ENCODE assay signal across 9 mouse cellular contexts in the genomic region with DNA sequence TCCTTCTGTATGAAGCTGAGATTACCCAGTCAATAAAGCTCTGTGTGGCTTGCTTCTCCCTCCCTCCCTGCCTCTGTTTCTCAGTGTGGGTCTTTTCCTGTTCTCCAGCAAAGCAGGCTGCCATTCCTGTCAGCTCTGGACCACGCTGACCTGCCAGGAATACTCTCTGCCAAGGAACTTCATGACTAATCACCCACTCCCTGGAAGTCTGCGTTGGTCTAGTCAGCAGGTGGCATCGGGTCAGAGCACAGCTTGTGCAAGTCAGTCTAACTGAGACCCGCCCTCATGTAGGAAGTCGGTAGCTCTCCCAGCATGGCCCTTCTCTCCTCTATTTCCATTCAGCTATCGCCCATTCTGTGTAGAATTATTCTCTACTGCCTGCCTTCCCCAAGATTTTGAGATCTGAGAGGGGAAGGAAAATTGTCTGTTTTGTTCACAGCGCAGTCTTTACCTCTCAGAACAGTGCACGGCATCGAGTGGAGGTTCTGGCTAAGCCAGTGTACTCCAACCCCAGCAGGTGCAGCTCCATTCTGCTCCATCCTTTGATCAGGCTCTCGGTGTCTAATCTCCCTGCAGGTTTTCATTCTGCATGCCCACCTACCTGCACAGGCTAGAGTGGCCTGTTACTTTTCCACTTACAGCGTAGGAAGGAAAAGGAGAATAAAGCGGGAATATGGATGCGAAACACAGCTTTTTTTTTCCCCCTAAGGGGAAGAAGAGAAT.
A peak's percentile ranks its signal among the peaks of the same experiment; 100 is the strongest.
DNase-seq lines count a peak whose midpoint lies in the region; ATAC-seq and TF ChIP-seq lines count a peak whose summit lies in the region.
"Had no signal": no experiment of that assay in that cellular context is flagged by ENCODE, and none has a peak within 500 bp of the region (broad histone marks: within the 10 kb centered on the region; RNA-seq: fewer than 3 reads in every experiment).

No protein-coding gene starts in this region.

- DNase-seq in hindbrain, embryonic 14.5 days (ENCODE audit: low spot score), result no peak
- peak; percentile 48 for DNase-seq in adipocyte (ENCODE audit: low spot score)
- DNase-seq in cerebellum, postnatal 14 days, result peak; percentile 47 to 65
- peak; percentile 77 to 80 for DNase-seq in kidney, postnatal 36 days
- DNase-seq in retina, embryonic 14.5 days (ENCODE audit: low spot score), result no peak
- no peak for DNase-seq in left cerebral cortex, adult 2 months (ENCODE audit: extremely low spot score in 1 of 2, low spot score in 2 of 2)
- no peak for DNase-seq in thymus, postnatal 14 days

- H3K9ac ChIP-seq in hindbrain, embryonic 15.5 days, result no peak overlapping the region
- H3K9ac ChIP-seq in hindbrain, embryonic 14.5 days, result no peak overlapping the region
- H3K9ac ChIP-seq: midbrain, embryonic 12.5 days had no signal

- H3K27me3 ChIP-seq in hindbrain, embryonic 15.5 days, result no peaks in the 10 kb centered on the region
- H3K27me3 ChIP-seq in hindbrain, embryonic 14.5 days (ENCODE audit: control insufficient read depth, insufficient read depth, low read length), result no peaks in the 10 kb centered on the region
- H3K27me3 ChIP-seq: midbrain, embryonic 12.5 days had no signal

- no peak overlapping the region for H3K27ac ChIP-seq in hindbrain, embryonic 15.5 days (replicated peaks)
- no peak overlapping the region for H3K27ac ChIP-seq in hindbrain, embryonic 14.5 days
- H3K27ac ChIP-seq in left cerebral cortex, adult 2 months, result no peak overlapping the region
- H3K27ac ChIP-seq: midbrain, embryonic 12.5 days had no signal

- WGBS in hindbrain, embryonic 15.5 days, result 56% methylated on average over 13 of the region's 13 CpGs
- WGBS in hindbrain, embryonic 14.5 days, result 61% methylated on average over 13 of the region's 13 CpGs

- no peak for TF ChIP-seq CTCF in left cerebral cortex, adult 2 months (IDR thresholded peaks at IDR 0.05)

- intact Hi-C loops in left cerebral cortex, adult 2 months (cut with DNase I), result no loop called here

- H3K36me3 ChIP-seq in hindbrain, embryonic 15.5 days, result no peaks in the 10 kb centered on the region
- H3K36me3 ChIP-seq in hindbrain, embryonic 14.5 days (replicated peaks; ENCODE audit: control insufficient read depth, insufficient read depth), result no peaks in the 10 kb centered on the region
- H3K36me3 ChIP-seq: midbrain, embryonic 12.5 days had no signal

- no peak overlapping the region for H3K4me3 ChIP-seq in hindbrain, embryonic 15.5 days
- no peak overlapping the region for H3K4me3 ChIP-seq in hindbrain, embryonic 14.5 days (replicated peaks; ENCODE audit: low read length)
- H3K4me3 ChIP-seq in left cerebral cortex, adult 2 months, result no peak overlapping the region
- H3K4me3 ChIP-seq: midbrain, embryonic 12.5 days had no signal

- no peaks in the 10 kb centered on the region for H3K9me3 ChIP-seq in hindbrain, embryonic 15.5 days
- H3K9me3 ChIP-seq in hindbrain, embryonic 14.5 days (ENCODE audit: control insufficient read depth, low read length), result no peaks in the 10 kb centered on the region
- H3K9me3 ChIP-seq: midbrain, embryonic 12.5 days had no signal

- H3K4me1 ChIP-seq in hindbrain, embryonic 15.5 days (replicated peaks), result peaks cover 16% of the 10 kb centered on the region
- peaks cover 10% of the 10 kb centered on the region for H3K4me1 ChIP-seq in hindbrain, embryonic 14.5 days (replicated peaks; ENCODE audit: control insufficient read depth, insufficient read depth, low read length)

- 0 out of 2 replicates have a peak, but pooled peaks have one; percentile 23 for ATAC-seq in hindbrain, embryonic 15.5 days (ENCODE audit: low FRiP score, low read depth)
- ATAC-seq in hindbrain, embryonic 14.5 days (ENCODE audit: low FRiP score), result no peak

- no peak overlapping the region for H3K4me2 ChIP-seq in hindbrain, embryonic 15.5 days
- no peak overlapping the region for H3K4me2 ChIP-seq in hindbrain, embryonic 14.5 days (replicated peaks)
- H3K4me2 ChIP-seq: midbrain, embryonic 12.5 days had no signal

Comparison
In these comparisons a context has a peak if more than half of its experiments do, and no peak if none do; other contexts are left out.
1. DNase-seq: peak in adipocyte (single experiment), cerebellum, postnatal 14 days (2 of 2) and kidney, postnatal 36 days (2 of 2); none in hindbrain, embryonic 14.5 days (single experiment), retina, embryonic 14.5 days (single experiment), left cerebral cortex, adult 2 months (0 of 2) and thymus, postnatal 14 days (single experiment).